Mouse (Mus musculus): Measurements from ENCODE around the gene Naaladl2. TPM values are rescaled to one million over a fixed set of nuclear protein-coding genes. Genes with fewer than 3 reads are reported as not detected.

Naaladl2 gene
- polyA plus RNA-seq, 1 experiment from 2014 or later: 0.99 TPM

DNA sequence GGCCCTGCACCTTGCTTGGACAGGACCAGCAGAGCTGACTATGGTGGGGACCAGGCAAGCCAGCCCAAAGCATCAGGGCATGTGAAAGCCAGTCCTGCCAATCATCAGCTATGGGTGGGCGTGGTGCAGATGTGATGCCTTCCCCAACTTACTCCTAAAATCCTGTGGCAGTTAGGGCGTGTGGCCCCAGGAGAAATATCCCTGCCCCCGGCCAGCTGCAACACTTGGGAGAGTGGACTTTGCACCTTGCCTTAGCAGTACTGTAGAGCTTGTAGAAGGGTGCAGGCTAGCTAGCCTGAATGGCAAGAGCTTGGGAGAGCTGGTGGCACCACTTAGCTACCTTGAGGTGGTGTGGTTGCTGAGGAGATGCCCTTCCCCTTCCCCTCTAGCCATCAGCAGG, 255.3 kb downstream of the Naaladl2 start:
- Histone ChIP-seq H3K27ac (ENCODE audit: low read depth, low read length) (no peak overlapping the region), H3K9me3 (ENCODE audit: control insufficient read depth, low read length) (no peaks in the 10 kb centered on the region), H3K36me3 (ENCODE audit: control insufficient read depth, insufficient read depth, low read length) (no peaks in the 10 kb centered on the region), H3K4me3 (ENCODE audit: low read length) (no peak overlapping the region), H3K4me2 (ENCODE audit: low read length) (no peak overlapping the region), H3K9ac (ENCODE audit: low read depth, low read length) (no peak overlapping the region), H3K4me1 (ENCODE audit: control insufficient read depth, insufficient read depth, low read depth, low read length) (no peaks in the 10 kb centered on the region), H3K27me3 (replicated peaks; ENCODE audit: control insufficient read depth, insufficient read depth, low read length) (no peaks in the 10 kb centered on the region)
- 84% methylated on average over 3 of the region's 3 CpGs for WGBS
- no peak for ATAC-seq

DNA sequence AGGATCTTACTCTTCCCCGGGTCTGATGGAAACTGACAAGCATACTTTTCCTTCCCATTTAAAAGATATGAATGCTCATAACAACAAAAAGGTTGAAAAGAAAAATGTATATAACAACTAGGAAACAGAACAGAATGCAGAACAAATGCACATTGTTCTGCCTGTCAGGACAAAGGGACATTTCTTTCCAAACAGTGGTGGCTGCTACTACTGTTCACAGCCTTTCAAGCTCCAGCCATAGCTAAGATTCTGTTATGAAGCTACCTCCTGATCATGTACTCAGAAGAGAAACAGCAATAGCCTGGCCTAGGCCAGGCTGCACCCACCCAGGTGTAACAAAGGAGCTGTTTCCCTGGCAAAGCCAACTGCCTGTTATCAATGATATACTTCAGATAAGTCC, 271.8 kb downstream of the Naaladl2 start:
- 84% methylated on average over 1 of the region's 1 CpGs for WGBS

DNA sequence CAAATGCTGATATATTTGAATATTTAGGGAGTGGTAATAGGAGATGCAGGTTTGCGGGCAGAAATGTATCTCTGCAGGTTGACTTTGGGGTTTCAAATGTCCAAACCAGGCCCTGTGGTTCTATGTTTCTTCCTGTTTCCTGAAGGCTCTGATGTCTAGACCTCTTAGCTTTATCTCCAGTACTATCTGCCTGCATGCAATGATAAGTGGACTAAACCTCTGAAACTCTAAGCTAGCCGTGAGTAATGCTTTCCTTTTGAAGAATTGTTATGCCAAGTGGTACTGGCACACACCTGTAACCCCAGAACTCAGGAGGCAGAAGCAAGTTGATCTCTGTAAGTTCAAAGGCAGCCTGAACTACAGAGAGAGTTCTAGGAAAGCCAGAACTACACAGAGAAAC, 291.1 kb downstream of the Naaladl2 start:
- Histone ChIP-seq H3K27ac (ENCODE audit: low read depth, low read length) (no peak overlapping the region), H3K36me3 (ENCODE audit: control insufficient read depth, insufficient read depth, low read length) (no peaks in the 10 kb centered on the region), H3K4me2 (ENCODE audit: low read length) (no peak overlapping the region), H3K9ac (ENCODE audit: low read depth, low read length) (no peak overlapping the region), H3K4me1 (ENCODE audit: control insufficient read depth, insufficient read depth, low read depth, low read length) (no peaks in the 10 kb centered on the region), H3K27me3 (replicated peaks; ENCODE audit: control insufficient read depth, insufficient read depth, low read length) (no peaks in the 10 kb centered on the region), H3K4me3 (ENCODE audit: low read length) (no peak overlapping the region), H3K9me3 (ENCODE audit: control insufficient read depth, low read length) (no peaks in the 10 kb centered on the region)
- 77% methylated on average over 2 of the region's 2 CpGs for WGBS
- no peak for ATAC-seq

More for the DNA sequence above, 271.8 kb downstream of the Naaladl2 start:
- H3K4me3 ChIP-seq (ENCODE audit: low read length): no peak overlapping the region
- H3K4me2 ChIP-seq (ENCODE audit: low read length): no peak overlapping the region
- no peak for ATAC-seq
- H3K9ac ChIP-seq (ENCODE audit: low read depth, low read length): no peak overlapping the region
- H3K9me3 ChIP-seq (ENCODE audit: control insufficient read depth, low read length): no peaks in the 10 kb centered on the region
- no peaks in the 10 kb centered on the region for H3K27me3 ChIP-seq (replicated peaks; ENCODE audit: control insufficient read depth, insufficient read depth, low read length)
- no peaks in the 10 kb centered on the region for H3K4me1 ChIP-seq (ENCODE audit: control insufficient read depth, insufficient read depth, low read depth, low read length)
- H3K36me3 ChIP-seq (ENCODE audit: control insufficient read depth, insufficient read depth, low read length): no peaks in the 10 kb centered on the region
- H3K27ac ChIP-seq (ENCODE audit: low read depth, low read length): no peak overlapping the region

GRCm38 (mm10) chr3:24796739-24797138, 347.3 kb downstream of the Naaladl2 start:
- Histone ChIP-seq H3K36me3 (ENCODE audit: control insufficient read depth, insufficient read depth, low read length) (no peaks in the 10 kb centered on the region), H3K27ac (ENCODE audit: low read depth, low read length) (no peak overlapping the region), H3K4me3 (ENCODE audit: low read length) (no peak overlapping the region), H3K9ac (ENCODE audit: low read depth, low read length) (no peak overlapping the region), H3K27me3 (replicated peaks; ENCODE audit: control insufficient read depth, insufficient read depth, low read length) (no peaks in the 10 kb centered on the region), H3K4me2 (ENCODE audit: low read length) (no peak overlapping the region), H3K9me3 (ENCODE audit: control insufficient read depth, low read length) (no peaks in the 10 kb centered on the region), H3K4me1 (ENCODE audit: control insufficient read depth, insufficient read depth, low read depth, low read length) (no peaks in the 10 kb centered on the region)
- 82% methylated on average over 2 of the region's 2 CpGs for WGBS
- ATAC-seq: no peak

DNA sequence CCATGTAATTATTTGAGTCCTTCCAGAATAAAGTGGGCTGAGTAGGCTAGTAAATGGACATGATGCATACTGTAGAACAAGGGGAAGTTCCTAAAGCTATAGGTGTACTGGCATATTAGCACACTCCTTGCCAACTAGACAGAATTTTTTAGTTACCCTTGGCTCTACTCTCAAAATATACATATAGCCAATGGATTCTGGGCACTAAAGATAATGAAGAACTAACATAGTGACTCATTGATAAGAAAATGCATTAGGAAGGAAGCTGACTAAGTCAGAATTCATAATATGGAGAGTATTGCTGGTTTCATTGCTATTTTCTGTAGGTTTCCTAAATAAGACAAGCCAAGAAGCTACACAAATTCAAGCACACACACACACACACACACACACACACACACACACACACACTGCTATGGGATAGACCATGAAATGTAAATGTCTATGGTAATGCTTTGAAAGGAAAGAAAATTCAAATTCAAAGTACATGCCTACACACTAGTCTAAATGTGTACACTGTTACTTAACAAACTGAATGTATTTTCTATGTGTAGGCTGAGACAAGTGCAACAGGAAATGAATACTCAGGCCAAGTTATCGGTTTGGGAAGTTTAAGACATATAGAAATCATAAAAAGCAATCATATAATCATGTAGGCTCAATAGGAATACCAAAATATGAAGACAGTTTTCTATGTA, 356.5 kb downstream of the Naaladl2 start:
- no peaks in the 10 kb centered on the region for H3K27me3 ChIP-seq (replicated peaks; ENCODE audit: control insufficient read depth, insufficient read depth, low read length)
- no peaks in the 10 kb centered on the region for H3K36me3 ChIP-seq (ENCODE audit: control insufficient read depth, insufficient read depth, low read length)
- H3K9me3 ChIP-seq (ENCODE audit: control insufficient read depth, low read length): no peaks in the 10 kb centered on the region
- no peak overlapping the region for H3K4me2 ChIP-seq (ENCODE audit: low read length)
- H3K4me1 ChIP-seq (ENCODE audit: control insufficient read depth, insufficient read depth, low read depth, low read length): no peaks in the 10 kb centered on the region
- H3K4me3 ChIP-seq (ENCODE audit: low read length): no peak overlapping the region
- H3K9ac ChIP-seq (ENCODE audit: low read depth, low read length): no peak overlapping the region
- ATAC-seq: no peak
- H3K27ac ChIP-seq (ENCODE audit: low read depth, low read length): no peak overlapping the region
- 89% methylated on average over 1 of the region's 1 CpGs for whole genome bisulfite sequencing

DNA sequence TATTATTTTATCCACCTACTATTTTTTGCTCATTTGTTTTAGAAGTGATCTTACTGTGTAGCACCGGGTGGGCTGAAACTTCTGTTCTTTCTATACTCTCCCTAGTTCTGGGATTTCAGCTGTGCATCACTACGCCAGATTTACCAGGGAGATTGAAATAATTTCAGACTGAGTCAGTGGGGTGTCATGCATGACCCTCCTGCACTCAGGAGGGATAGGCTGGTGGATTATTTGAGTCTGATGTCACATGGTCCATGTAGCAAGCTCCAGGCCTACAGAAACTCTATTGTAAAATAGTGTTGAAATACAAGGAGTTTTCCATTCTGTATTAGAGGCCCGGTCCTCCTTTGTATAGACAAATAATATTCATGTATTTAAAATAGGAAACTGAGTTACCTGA, 360.0 kb downstream of the Naaladl2 start:
- no peak for ATAC-seq
- H3K4me2 ChIP-seq (ENCODE audit: low read length): no peak overlapping the region
- no peak overlapping the region for H3K4me3 ChIP-seq (ENCODE audit: low read length)
- H3K36me3 ChIP-seq (ENCODE audit: control insufficient read depth, insufficient read depth, low read length): no peaks in the 10 kb centered on the region
- no peaks in the 10 kb centered on the region for H3K9me3 ChIP-seq (ENCODE audit: control insufficient read depth, low read length)
- no peaks in the 10 kb centered on the region for H3K4me1 ChIP-seq (ENCODE audit: control insufficient read depth, insufficient read depth, low read depth, low read length)
- no peak overlapping the region for H3K27ac ChIP-seq (ENCODE audit: low read depth, low read length)
- no peak overlapping the region for H3K9ac ChIP-seq (ENCODE audit: low read depth, low read length)
- 92% methylated on average over 3 of the region's 3 CpGs for WGBS
- no peaks in the 10 kb centered on the region for H3K27me3 ChIP-seq (replicated peaks; ENCODE audit: control insufficient read depth, insufficient read depth, low read length)

DNA sequence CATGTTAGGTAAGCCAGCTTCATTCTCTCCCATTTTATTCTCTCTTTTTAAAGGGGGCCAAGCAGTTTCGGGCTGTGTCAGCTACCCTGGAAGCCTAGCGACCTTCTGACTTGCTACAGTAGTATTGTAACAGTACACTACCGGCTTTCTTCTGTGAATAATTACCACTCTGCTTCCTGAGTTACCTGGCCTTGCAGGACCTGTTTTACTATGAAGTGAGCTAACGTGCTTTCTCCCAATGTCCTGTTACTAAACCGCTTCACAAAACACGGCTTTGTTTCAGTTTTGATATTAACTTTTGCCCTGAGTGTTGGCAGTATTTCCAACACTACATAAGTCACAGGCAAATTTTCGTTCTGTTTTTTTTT, 360.6 kb downstream of the Naaladl2 start:
- H3K27ac ChIP-seq (ENCODE audit: low read depth, low read length): no peak overlapping the region
- no peak overlapping the region for H3K9ac ChIP-seq (ENCODE audit: low read depth, low read length)
- 77% methylated on average over 7 of the region's 7 CpGs for WGBS
- H3K27me3 ChIP-seq (replicated peaks; ENCODE audit: control insufficient read depth, insufficient read depth, low read length): no peaks in the 10 kb centered on the region
- H3K4me1 ChIP-seq (ENCODE audit: control insufficient read depth, insufficient read depth, low read depth, low read length): no peaks in the 10 kb centered on the region
- H3K9me3 ChIP-seq (ENCODE audit: control insufficient read depth, low read length): no peaks in the 10 kb centered on the region
- ATAC-seq: no peak
- H3K4me2 ChIP-seq (ENCODE audit: low read length): no peak overlapping the region
- no peak overlapping the region for H3K4me3 ChIP-seq (ENCODE audit: low read length)
- H3K36me3 ChIP-seq (ENCODE audit: control insufficient read depth, insufficient read depth, low read length): no peaks in the 10 kb centered on the region

GRCm38 (mm10) chr3:24782784-24783461, 361.1 kb downstream of the Naaladl2 start:
- no peak for ATAC-seq

GRCm38 (mm10) chr3:24781687-24782086, 362.4 kb downstream of the Naaladl2 start:
- no peaks in the 10 kb centered on the region for H3K27me3 ChIP-seq (replicated peaks; ENCODE audit: control insufficient read depth, insufficient read depth, low read length)
- no peaks in the 10 kb centered on the region for H3K4me1 ChIP-seq (ENCODE audit: control insufficient read depth, insufficient read depth, low read depth, low read length)
- H3K9me3 ChIP-seq (ENCODE audit: control insufficient read depth, low read length): no peaks in the 10 kb centered on the region
- H3K4me2 ChIP-seq (ENCODE audit: low read length): no peak overlapping the region
- H3K4me3 ChIP-seq (ENCODE audit: low read length): no peak overlapping the region
- no peak overlapping the region for H3K27ac ChIP-seq (ENCODE audit: low read depth, low read length)
- 94% methylated on average over 2 of the region's 2 CpGs for WGBS
- no peak for ATAC-seq
- no peak overlapping the region for H3K9ac ChIP-seq (ENCODE audit: low read depth, low read length)
- no peaks in the 10 kb centered on the region for H3K36me3 ChIP-seq (ENCODE audit: control insufficient read depth, insufficient read depth, low read length)

More at GRCm38 (mm10) chr3:24782784-24783461, 361.1 kb downstream of the Naaladl2 start:
- Histone ChIP-seq H3K4me2 (ENCODE audit: low read length) (no peak overlapping the region), H3K4me1 (ENCODE audit: control insufficient read depth, insufficient read depth, low read depth, low read length) (no peaks in the 10 kb centered on the region), H3K27ac (ENCODE audit: low read depth, low read length) (no peak overlapping the region), H3K9ac (ENCODE audit: low read depth, low read length) (no peak overlapping the region), H3K27me3 (replicated peaks; ENCODE audit: control insufficient read depth, insufficient read depth, low read length) (no peaks in the 10 kb centered on the region), H3K4me3 (ENCODE audit: low read length) (no peak overlapping the region), H3K36me3 (ENCODE audit: control insufficient read depth, insufficient read depth, low read length) (no peaks in the 10 kb centered on the region), H3K9me3 (ENCODE audit: control insufficient read depth, low read length) (no peaks in the 10 kb centered on the region)
- WGBS: 74% methylated on average over 10 of the region's 10 CpGs
